Mouse (Mus musculus): ENCODE data around the gene Arhgap31. TPM values are rescaled to one million over a fixed set of nuclear protein-coding genes. Genes with fewer than 3 reads are reported as not detected.
A peak's percentile ranks its signal among the peaks of the same experiment; 100 is the strongest.

The Arhgap31 gene
- polyA plus RNA-seq, 1 experiment from 2014 or later: 8.8 TPM

DNA sequence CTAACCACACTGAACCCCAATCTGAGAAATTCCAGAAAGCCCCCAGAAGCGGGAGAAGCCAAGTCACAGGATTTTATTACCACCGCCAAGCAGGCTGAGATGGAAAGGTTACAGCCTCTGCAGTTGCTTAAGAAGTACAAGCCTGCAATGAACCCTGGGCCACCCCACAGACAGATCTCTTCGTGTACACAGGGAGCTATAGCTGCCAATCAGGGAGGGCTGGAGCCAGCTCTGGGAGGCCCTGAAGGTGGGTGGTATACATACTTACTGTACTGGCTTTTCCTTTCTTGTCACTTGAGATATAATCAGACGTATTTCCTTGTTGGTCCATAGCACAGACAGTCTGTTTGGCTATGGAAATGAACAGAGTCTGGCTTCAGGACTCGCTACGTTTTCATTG lies 37.7 kb upstream of the Arhgap31 start:
- no peak overlapping the region for H3K9ac ChIP-seq

DNA sequence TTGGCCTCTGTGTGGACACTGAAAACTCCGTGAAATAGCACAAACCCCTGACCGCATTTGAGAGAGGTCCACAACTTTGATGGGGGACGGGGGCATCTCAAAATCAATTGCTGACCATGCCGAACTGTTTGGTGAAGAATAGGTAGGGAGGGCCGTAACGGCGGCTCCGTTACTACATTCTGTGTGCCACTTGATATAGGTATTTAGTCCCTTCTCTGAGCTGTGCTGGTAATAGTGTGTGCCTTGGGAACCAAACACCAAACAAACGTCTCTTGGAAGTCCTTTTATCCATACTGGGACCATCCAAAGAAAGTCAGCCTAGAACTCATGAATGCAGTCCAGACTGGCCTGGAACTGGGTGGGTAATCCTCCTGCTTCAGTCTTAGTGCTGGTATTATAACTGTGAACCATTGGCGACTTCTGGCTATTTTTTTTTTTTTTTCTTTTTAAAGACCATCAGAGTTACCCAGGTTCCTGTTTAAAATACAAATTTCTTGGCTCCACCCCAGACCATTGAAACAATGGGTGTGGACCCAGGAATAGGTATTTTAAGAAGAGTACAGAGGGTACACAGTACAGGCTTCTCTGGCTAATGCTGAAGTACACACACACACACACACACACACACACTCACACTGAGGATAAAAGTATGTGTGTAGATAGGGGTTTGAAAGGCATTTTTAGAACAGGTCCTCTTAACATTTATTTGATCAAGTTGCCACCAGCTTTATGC lies 31.0 kb upstream of the Arhgap31 start:
- Histone ChIP-seq H3K36me3 (replicated peaks) (no peaks in the 10 kb centered on the region), H3K4me3 (replicated peaks) (no peak overlapping the region), H3K27ac (no peak overlapping the region), H3K4me2 (no peak overlapping the region), H3K9me3 (no peaks in the 10 kb centered on the region), H3K27me3 (no peaks in the 10 kb centered on the region), H3K9ac (no peak overlapping the region), H3K4me1 (peaks cover 12% of the 10 kb centered on the region)
- 85% methylated on average over 10 of the region's 10 CpGs for WGBS
- ATAC-seq (ENCODE audit: low FRiP score): no peak

More for the DNA sequence above, 37.7 kb upstream of the Arhgap31 start:
- no peak overlapping the region for H3K4me3 ChIP-seq (replicated peaks)
- no peak overlapping the region for H3K4me2 ChIP-seq
- H3K4me1 ChIP-seq: peaks cover 6% of the 10 kb centered on the region
- 85% methylated on average over 6 of the region's 6 CpGs for WGBS
- H3K36me3 ChIP-seq (replicated peaks): 0 out of 2 replicates have a peak, but pooled peaks cover 4% of the 10 kb centered on the region
- H3K9me3 ChIP-seq: no peaks in the 10 kb centered on the region
- H3K27me3 ChIP-seq: no peaks in the 10 kb centered on the region
- ATAC-seq (ENCODE audit: low FRiP score): no peak
- no peak overlapping the region for H3K27ac ChIP-seq

DNA sequence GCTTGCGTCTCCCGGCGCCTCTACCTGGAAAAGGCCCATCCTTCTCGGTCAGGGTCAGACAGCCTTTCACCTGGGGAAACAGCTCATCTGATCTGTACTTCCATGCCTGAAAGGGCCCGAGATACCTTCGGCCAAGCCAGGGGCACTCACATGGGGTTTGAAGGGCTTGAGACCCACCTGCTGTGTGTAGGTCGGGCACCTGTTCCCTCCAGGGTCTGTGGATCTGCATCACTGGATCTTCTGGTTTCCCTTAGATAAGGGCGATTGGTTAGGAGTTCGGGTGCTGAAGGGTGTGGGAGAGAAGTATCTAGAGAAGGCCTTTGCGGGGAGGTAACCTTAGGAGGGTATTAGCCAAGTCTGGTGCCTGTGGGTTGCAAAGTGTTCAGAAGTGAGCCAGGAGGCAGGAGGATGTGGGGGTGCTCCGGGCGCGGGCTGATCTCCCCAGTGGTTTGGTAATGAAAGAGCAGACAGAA lies 29.6 kb upstream of the Arhgap31 start:
- WGBS: 1% methylated on average over 13 of the region's 13 CpGs
- H3K9ac ChIP-seq: peak overlapping the region; percentile 82
- peak; percentile 56 for ATAC-seq (ENCODE audit: low FRiP score)

DNA sequence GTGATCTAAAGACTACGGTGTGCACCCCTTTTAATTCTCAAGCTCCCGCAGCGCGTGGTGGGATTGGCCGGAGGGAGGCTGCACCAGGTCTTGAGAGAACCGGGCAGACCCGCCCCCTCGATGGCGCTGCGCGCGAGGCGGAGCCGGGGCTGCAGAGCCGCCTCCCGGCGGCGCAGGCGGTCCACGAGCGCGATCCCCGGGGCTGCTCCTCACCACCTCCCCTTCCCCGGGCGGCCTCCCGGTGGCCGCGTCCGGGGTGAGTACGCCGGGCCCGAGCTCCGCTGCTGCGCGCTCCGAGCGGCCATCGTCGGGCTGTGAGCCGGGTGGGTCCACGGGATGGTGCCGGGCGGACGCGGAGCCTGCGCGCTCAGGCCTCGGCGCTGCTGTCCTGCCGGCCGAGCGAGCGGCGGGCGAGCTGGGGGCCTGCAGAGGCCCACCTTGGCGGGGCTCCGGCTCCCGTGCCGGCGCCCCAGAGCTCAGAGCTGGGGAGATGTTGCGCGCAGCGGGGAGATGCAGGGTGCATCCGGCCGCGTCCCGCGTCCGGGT lies 29.1 kb upstream of the Arhgap31 start, which contains the start of gene B4galt4:
Gene B4galt4 (plus strand): TSS at position 152 of the 546 bp plus-strand sequence.
- H3K9me3 ChIP-seq: no peaks in the 10 kb centered on the region
- H3K27me3 ChIP-seq: no peaks in the 10 kb centered on the region
- H3K36me3 ChIP-seq (replicated peaks): no peaks in the 10 kb centered on the region
- under 1% methylated on average over 68 of the region's 69 CpGs for WGBS
- peak; percentile 96 for ATAC-seq (ENCODE audit: low FRiP score)
- H3K4me3 ChIP-seq (replicated peaks): peak within 1 kb of the TSS; percentile 81
- H3K4me1 ChIP-seq: peaks cover 12% of the 10 kb centered on the region
- H3K4me2 ChIP-seq: peak within 1 kb of the TSS; percentile 84
- H3K9ac ChIP-seq: peak within 1 kb of the TSS; percentile 82
- peak within 1 kb of the TSS; percentile 72 for H3K27ac ChIP-seq

More for the DNA sequence above, 29.6 kb upstream of the Arhgap31 start:
- peak overlapping the region; percentile 72 for H3K27ac ChIP-seq
- no peaks in the 10 kb centered on the region for H3K27me3 ChIP-seq
- peaks cover 12% of the 10 kb centered on the region for H3K4me1 ChIP-seq
- peak overlapping the region; percentile 84 for H3K4me2 ChIP-seq
- no peaks in the 10 kb centered on the region for H3K36me3 ChIP-seq (replicated peaks)
- peak overlapping the region; percentile 81 for H3K4me3 ChIP-seq (replicated peaks)
- H3K9me3 ChIP-seq: no peaks in the 10 kb centered on the region

DNA sequence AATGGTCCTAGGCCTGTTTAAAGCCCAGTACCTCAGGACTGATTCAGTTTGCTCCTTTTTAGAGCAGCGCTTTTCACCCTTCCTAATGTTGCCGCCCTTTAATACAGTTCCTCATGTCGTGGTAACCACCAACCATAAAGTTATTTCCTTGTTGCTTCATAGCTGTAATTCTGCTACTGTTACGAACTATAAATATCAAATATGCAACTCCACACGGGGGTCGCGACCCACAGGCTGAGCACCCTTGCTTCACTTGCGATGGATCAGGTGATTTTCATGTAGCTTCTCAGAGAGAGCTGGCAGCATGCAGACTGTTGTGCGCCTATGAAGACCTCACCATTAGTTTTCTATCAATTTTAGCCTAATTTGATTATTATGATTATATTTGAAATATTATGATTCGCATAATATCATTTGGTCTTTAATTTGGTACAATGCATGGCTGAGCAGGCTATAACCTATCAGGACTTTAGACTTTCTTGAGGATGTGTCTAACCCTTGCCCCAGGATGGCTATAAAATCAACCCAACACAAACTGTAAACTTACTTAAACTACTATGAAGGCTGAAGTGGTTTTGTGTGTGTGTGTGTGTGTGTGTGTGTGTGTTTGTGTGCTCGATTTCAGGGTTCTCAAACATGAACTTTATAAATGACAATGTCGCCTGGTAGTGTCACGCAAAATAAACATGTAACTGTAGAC lies 28.3 kb upstream of the Arhgap31 start:
- Histone ChIP-seq H3K4me3 (replicated peaks) (peak overlapping the region; percentile 81), H3K27ac (no peak overlapping the region), H3K9ac (no peak overlapping the region), H3K27me3 (no peaks in the 10 kb centered on the region), H3K4me2 (peak overlapping the region; percentile 84), H3K36me3 (replicated peaks) (no peaks in the 10 kb centered on the region), H3K4me1 (peaks cover 12% of the 10 kb centered on the region), H3K9me3 (no peaks in the 10 kb centered on the region)
- 84% methylated on average over 13 of the region's 13 CpGs for WGBS
- 0 out of 2 replicates have a peak, but pooled peaks have one; percentile 27 for ATAC-seq (ENCODE audit: low FRiP score)

DNA sequence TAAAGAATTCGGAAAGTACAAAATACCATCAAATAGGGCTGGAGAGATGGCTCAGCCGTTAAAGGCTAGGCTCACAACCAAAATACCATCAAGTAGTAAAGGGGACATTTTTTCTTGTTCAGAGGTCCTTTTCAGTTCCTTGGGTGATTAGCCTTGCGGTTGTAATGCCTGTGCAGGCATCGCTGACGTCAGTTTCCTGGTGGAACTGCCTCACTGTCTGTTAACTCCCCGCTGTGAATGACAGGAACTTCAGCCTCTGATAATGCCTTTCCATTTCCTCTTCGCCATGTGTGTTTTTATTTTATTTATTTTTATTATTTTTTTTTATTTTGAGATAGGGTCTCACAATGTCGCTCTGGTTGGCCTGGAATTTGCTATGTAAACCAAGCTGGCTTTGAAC lies 17.8 kb upstream of the Arhgap31 start:
- no peak for ATAC-seq (ENCODE audit: low FRiP score)
- Histone ChIP-seq H3K9me3 (no peaks in the 10 kb centered on the region), H3K36me3 (replicated peaks) (no peaks in the 10 kb centered on the region), H3K27ac (no peak overlapping the region), H3K4me3 (replicated peaks) (no peak overlapping the region), H3K4me2 (no peak overlapping the region), H3K27me3 (no peaks in the 10 kb centered on the region), H3K4me1 (no peaks in the 10 kb centered on the region), H3K9ac (no peak overlapping the region)
- WGBS: 61% methylated on average over 8 of the region's 8 CpGs

DNA sequence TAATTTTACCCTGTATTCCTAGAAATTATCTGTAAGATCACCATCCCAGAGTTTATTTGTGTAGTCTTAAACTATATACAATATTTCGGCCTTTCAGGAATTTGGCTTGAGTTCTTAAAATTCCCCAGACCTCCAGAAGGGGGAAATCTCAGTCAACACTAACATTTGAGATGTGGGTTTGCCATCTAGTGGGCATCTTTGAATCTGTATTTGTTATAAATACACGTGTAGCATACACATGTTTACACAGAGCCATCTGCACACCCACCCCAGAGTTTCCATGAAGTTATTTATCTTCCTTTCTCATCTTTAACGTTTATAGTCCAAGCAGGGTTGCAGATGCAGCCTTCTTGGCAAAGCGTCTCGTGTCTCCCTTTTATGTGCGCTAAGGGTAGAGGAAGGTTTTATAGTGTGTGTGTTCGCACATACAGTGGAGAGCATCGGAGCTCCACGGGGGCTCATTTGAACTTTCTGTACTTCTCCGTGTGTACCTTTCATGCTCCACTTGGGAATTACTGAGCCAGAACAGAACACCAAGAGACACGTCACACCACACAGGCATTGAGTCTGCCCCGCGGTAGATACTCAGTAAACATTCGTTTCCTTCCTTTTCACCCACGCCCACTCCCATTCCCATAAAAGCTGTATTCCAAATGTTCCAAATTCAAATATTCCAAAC lies 16.7 kb upstream of the Arhgap31 start:
- WGBS: 71% methylated on average over 15 of the region's 15 CpGs
- H3K36me3 ChIP-seq (replicated peaks): no peaks in the 10 kb centered on the region
- ATAC-seq (ENCODE audit: low FRiP score): no peak

DNA sequence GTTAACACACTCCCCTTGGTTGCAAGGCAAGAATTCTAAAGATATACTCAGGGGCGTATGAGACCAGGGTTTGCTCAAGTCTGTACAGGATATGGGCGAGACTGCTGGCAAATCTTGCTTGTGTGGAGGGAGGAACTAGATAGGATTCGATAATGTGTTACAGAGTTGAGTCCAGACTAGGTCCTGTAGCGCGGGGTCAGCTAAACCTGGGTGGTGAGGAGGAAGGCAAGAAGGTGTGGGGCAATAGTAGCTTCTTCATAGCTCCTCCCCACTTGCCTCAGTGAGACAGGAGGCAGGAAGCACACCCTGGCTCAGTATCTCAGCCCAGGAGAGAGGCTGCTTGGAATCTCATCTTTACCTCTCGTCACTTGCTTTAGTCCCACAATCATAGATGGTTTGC lies 16.1 kb upstream of the Arhgap31 start:
- 88% methylated on average over 6 of the region's 6 CpGs for WGBS
- ATAC-seq (ENCODE audit: low FRiP score): no peak

More for the DNA sequence above, 16.7 kb upstream of the Arhgap31 start:
- H3K9me3 ChIP-seq: no peaks in the 10 kb centered on the region
- no peak overlapping the region for H3K9ac ChIP-seq
- H3K4me2 ChIP-seq: no peak overlapping the region
- no peak overlapping the region for H3K4me3 ChIP-seq (replicated peaks)
- no peaks in the 10 kb centered on the region for H3K27me3 ChIP-seq
- no peak overlapping the region for H3K27ac ChIP-seq
- H3K4me1 ChIP-seq: no peaks in the 10 kb centered on the region

DNA sequence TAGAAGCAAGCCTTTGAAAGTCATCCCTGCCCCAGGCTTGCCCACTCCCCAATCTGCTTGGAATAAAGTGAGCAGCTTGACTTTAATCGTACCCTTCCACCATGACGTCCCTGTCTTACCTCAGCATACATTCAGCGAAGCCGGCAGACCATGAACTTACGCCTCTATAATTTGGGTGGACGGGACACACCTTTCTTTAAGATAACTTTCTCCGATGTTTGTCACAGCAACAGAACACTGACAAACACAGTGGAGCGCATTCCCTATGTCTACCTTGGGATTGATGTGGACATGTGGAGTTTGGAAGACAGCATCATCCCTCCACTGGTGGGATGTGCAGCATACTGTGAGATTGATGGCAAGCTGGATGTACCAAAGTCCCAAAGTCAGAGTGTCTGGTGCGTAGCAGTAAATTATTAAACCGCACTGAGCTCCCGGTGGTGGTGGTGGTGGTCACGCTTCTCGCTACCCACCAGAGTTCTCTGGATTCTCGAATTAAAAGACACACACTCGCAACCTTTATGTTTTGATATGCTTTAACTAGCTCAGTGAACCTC lies 15.6 kb upstream of the Arhgap31 start:
- WGBS: 93% methylated on average over 15 of the region's 15 CpGs
- no peak for ATAC-seq (ENCODE audit: low FRiP score)

More for the DNA sequence above, 16.1 kb upstream of the Arhgap31 start:
- Histone ChIP-seq H3K36me3 (replicated peaks) (no peaks in the 10 kb centered on the region), H3K27ac (no peak overlapping the region), H3K4me2 (no peak overlapping the region), H3K27me3 (no peaks in the 10 kb centered on the region), H3K4me1 (no peaks in the 10 kb centered on the region), H3K4me3 (replicated peaks) (no peak overlapping the region), H3K9me3 (no peaks in the 10 kb centered on the region), H3K9ac (no peak overlapping the region)

DNA sequence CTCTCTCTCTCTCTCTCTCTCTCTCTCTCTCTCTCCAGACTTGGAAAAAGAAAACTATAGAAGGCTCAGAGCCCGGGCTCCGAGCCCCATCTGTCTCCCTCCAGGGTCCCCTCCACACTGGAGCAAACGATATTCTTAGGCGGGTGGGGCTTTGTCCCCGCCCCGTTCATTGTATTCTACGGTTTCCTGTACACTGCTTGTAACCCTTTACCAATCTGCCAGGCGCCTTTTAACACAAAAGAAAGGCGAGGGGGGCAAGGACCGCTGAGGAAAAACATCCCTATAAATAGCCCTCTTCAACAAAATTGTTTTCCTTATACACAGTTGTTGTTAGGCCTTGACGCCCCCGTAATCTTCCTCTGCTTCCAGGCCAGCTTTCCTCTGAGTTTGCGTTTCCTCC lies 11.9 kb upstream of the Arhgap31 start:
- ATAC-seq (ENCODE audit: low FRiP score): no peak
- 64% methylated on average over 13 of the region's 13 CpGs for WGBS
- Histone ChIP-seq H3K4me2 (no peak overlapping the region), H3K9ac (no peak overlapping the region), H3K27me3 (no peaks in the 10 kb centered on the region), H3K4me1 (no peaks in the 10 kb centered on the region), H3K36me3 (replicated peaks) (no peaks in the 10 kb centered on the region), H3K27ac (no peak overlapping the region), H3K4me3 (replicated peaks) (no peak overlapping the region), H3K9me3 (no peaks in the 10 kb centered on the region)

More for the DNA sequence above, 15.6 kb upstream of the Arhgap31 start:
- no peaks in the 10 kb centered on the region for H3K9me3 ChIP-seq
- no peak overlapping the region for H3K9ac ChIP-seq
- no peak overlapping the region for H3K27ac ChIP-seq
- no peak overlapping the region for H3K4me2 ChIP-seq
- no peaks in the 10 kb centered on the region for H3K27me3 ChIP-seq
- H3K36me3 ChIP-seq (replicated peaks): no peaks in the 10 kb centered on the region
- no peaks in the 10 kb centered on the region for H3K4me1 ChIP-seq
- H3K4me3 ChIP-seq (replicated peaks): no peak overlapping the region

DNA sequence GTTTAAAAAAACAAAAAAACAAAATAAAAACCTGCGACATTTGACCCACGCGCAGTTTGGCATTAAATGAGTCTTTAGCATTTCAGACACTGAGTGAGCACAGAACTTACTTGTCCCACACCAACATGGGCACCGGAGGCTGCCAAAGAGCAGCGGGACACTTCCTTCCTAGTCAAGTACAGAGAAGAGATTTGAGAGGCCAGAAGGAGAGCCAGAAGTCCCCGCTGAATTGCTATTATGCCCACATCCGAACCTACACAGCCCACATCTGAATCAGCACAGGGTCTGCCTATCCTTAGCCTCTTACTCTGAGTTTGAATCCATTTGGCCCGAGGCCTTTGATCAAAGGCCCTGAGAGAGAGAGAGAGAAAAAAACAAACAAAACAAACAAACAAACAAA lies 11.2 kb upstream of the Arhgap31 start:
- no peak for ATAC-seq (ENCODE audit: low FRiP score)

DNA sequence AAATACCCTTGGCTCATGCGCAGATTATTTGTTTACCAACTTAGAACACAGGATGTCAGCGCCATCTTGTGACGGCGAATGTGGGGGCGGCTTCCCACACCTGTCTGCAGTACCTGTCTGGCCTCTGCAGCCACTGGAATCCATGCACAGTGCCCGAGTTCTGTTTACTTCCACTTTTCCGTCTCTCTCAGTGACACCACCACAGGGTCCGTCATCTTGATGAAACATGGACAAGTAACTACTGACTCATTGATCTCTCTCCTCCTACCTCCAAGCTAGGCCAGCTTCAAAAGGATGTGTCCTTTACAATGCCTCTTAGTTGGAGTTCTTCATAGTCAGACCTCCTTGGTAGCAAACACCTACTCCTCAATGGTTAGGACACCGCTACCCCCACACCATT lies 8.3 kb upstream of the Arhgap31 start:
- Histone ChIP-seq H3K27me3 (no peaks in the 10 kb centered on the region), H3K9ac (no peak overlapping the region)
- ATAC-seq (ENCODE audit: low FRiP score): no peak

More for the DNA sequence above, 11.2 kb upstream of the Arhgap31 start:
- Histone ChIP-seq H3K27me3 (no peaks in the 10 kb centered on the region), H3K4me3 (replicated peaks) (no peak overlapping the region), H3K36me3 (replicated peaks) (no peaks in the 10 kb centered on the region), H3K4me1 (no peaks in the 10 kb centered on the region), H3K9ac (no peak overlapping the region), H3K9me3 (no peaks in the 10 kb centered on the region), H3K27ac (no peak overlapping the region), H3K4me2 (no peak overlapping the region)
- WGBS: 88% methylated on average over 8 of the region's 8 CpGs

More for the DNA sequence above, 8.3 kb upstream of the Arhgap31 start:
- 96% methylated on average over 9 of the region's 9 CpGs for WGBS
- H3K4me3 ChIP-seq (replicated peaks): no peak overlapping the region
- H3K27ac ChIP-seq: no peak overlapping the region
- no peaks in the 10 kb centered on the region for H3K9me3 ChIP-seq
- no peak overlapping the region for H3K4me2 ChIP-seq
- no peaks in the 10 kb centered on the region for H3K36me3 ChIP-seq (replicated peaks)
- no peaks in the 10 kb centered on the region for H3K4me1 ChIP-seq

Data from forebrain, embryonic 12.5 days (tissue).